Mouse (Mus musculus) G1E (cell line): ENCODE data around the gene Cox7a2l.

Source experiments
- CTCF ChIP-seq: IDR thresholded peaks from 2 replicates; pipeline ENCODE4 v1.5.1; 2012; ENCODE audit warnings: low read depth, low read length, inconsistent platforms, mixed read lengths
- GATA1 ChIP-seq: IDR thresholded peaks from 2 replicates; pipeline ENCODE4 v1.6.1; 2012; ENCODE audit warnings: borderline replicate concordance, low read length, inconsistent platforms, mixed read lengths
- TAL1 ChIP-seq: conservative IDR thresholded peaks from 2 replicates; pipeline ENCODE4 v1.6.1; 2012; ENCODE audit warnings: low read depth, low read length, inconsistent platforms, mixed read lengths

DNA sequence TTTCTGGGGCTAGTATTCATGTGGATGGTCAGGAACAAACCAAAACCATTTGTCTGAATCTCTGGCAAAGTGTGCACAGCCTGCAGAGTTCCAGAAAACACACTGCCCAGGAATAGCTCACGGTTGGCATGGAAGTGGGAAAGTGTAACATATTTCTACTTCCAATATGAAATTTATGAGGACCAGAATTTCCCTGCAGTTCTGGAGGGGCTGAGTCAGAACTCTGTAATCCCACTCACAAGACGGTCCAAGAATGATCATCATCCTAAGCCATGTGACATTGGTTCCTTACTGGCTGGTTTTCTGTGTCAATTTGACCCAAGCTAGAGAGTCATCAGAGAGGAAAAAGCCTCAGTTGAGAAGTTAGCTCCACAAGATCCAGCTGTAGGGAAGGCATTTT is 25.3 kb upstream of the Cox7a2l start:
- TF ChIP-seq CTCF (no peak), TAL1 (no peak), GATA1 (no peak)
